Mouse (Mus musculus): Measurements from ENCODE around the gene Dqx1. TPM values are rescaled to one million over a fixed set of nuclear protein-coding genes. Genes with fewer than 3 reads are reported as not detected.

Dqx1 gene
- total RNA-seq, 4 experiments from 2014 or later = 0.55 to 1.4 (median 0.84) TPM

GRCm38 (mm10) chr6:83070311-83071219, 12.9 kb downstream of the Dqx1 start:
- peak; percentile 19 for DNase-seq (ENCODE audit: low spot score)

GRCm38 (mm10) chr6:83071220-83071619, 13.6 kb downstream of the Dqx1 start:
- DNase-seq (ENCODE audit: low spot score) = no peak

GRCm38 (mm10) chr6:83074979-83075378, 17.3 kb downstream of the Dqx1 start:
- no peak for DNase-seq (ENCODE audit: low spot score)

GRCm38 (mm10) chr6:83077630-83078323, 20.1 kb downstream of the Dqx1 start, which contains the start of gene Pcgf1:
Gene Pcgf1 (plus strand): TSS chr6:83077869.
- peak; percentile 23 for DNase-seq (ENCODE audit: low spot score)

- DNase-seq (ENCODE audit: low spot score) = peak; percentile 99
These were observed 20.7 kb downstream of the Dqx1 start for GRCm38 (mm10) chr6:83078324-83078858.

- DNase-seq (ENCODE audit: low spot score) = no peak
These were observed 22.6 kb downstream of the Dqx1 start for GRCm38 (mm10) chr6:83080210-83080609.

GRCm38 (mm10) chr6:83083497-83083896, 25.9 kb downstream of the Dqx1 start:
- DNase-seq (ENCODE audit: low spot score) = no peak

- no peak for DNase-seq (ENCODE audit: low spot score)
These were observed 26.8 kb downstream of the Dqx1 start for GRCm38 (mm10) chr6:83084477-83084876.

GRCm38 (mm10) chr6:83086121-83087035, 28.7 kb downstream of the Dqx1 start, which contains the start of gene Lbx2:
Gene Lbx2 (plus strand): TSS chr6:83086367.
- DNase-seq (ENCODE audit: low spot score) = no peak

- DNase-seq (ENCODE audit: low spot score) = peak; percentile 41
These were observed 29.7 kb downstream of the Dqx1 start for GRCm38 (mm10) chr6:83087205-83087925.

- DNase-seq (ENCODE audit: low spot score) = no peak
These were observed 30.2 kb downstream of the Dqx1 start for GRCm38 (mm10) chr6:83087926-83088260.

- no peak for DNase-seq (ENCODE audit: low spot score)
These were observed 34.9 kb downstream of the Dqx1 start for GRCm38 (mm10) chr6:83092416-83093127.

GRCm38 (mm10) chr6:83095968-83096367, 38.3 kb downstream of the Dqx1 start:
- DNase-seq (ENCODE audit: low spot score) = no peak

- DNase-seq (ENCODE audit: low spot score) = no peak
These were observed 40.8 kb downstream of the Dqx1 start for GRCm38 (mm10) chr6:83098411-83098810.

- DNase-seq (ENCODE audit: low spot score) = peak; percentile 92
These were observed 43.7 kb downstream of the Dqx1 start, which contains the start of the genes Ccdc142 and Gm42688 for GRCm38 (mm10) chr6:83101316-83101687. Gene Ccdc142 (plus strand): TSS chr6:83101601. Gene Gm42688 (plus strand): TSS chr6:83101617.

- peak; percentile 37 for DNase-seq (ENCODE audit: low spot score)
These were observed 44.3 kb downstream of the Dqx1 start for GRCm38 (mm10) chr6:83101688-83102556.

- no peak for DNase-seq (ENCODE audit: low spot score)
These were observed 45.5 kb downstream of the Dqx1 start for GRCm38 (mm10) chr6:83103130-83103650.

- DNase-seq (ENCODE audit: low spot score) = no peak
These were observed 46.5 kb downstream of the Dqx1 start for GRCm38 (mm10) chr6:83104158-83104557.
